ENCODE assay signal across 9 mouse cellular contexts in the genomic region with DNA sequence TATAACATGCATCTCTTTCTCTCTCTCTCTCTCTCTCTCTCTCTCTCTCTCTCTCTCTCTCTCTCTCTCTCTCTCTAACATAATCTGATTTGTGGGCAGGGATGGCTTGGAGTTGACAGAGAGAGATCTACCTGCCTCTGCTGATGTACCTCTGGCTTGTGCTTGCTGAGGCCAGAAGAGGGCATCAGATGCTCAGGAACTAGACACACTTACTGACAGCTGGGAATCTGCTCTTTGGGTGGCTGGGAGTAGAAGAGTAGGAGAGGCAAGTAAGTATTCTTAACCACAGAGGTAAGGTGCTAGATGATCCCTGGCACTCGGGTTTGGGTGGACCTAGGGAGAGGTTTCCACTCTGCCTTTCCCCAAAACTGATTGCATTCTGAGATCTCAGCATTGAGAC. TPM values are rescaled to one million over a fixed set of nuclear protein-coding genes. Genes with fewer than 3 reads are reported as not detected.
DNase-seq lines count a peak whose midpoint lies in the region; ATAC-seq and TF ChIP-seq lines count a peak whose summit lies in the region.
"Had no signal": no experiment of that assay in that cellular context is flagged by ENCODE, and none has a peak within 500 bp of the region (broad histone marks: within the 10 kb centered on the region; RNA-seq: fewer than 3 reads in every experiment).

No protein-coding gene starts in this region.

- 85% methylated on average over 1 of the region's 1 CpGs for WGBS in intestine, postnatal 0 days
- 85% methylated on average over 1 of the region's 1 CpGs for WGBS in intestine, embryonic 15.5 days
- WGBS in forebrain, embryonic 10.5 days: 75% methylated on average over 1 of the region's 1 CpGs
- 89% methylated on average over 1 of the region's 1 CpGs for WGBS in forebrain, postnatal 0 days

- H3K36me3 ChIP-seq in intestine, postnatal 0 days (ENCODE audit: control insufficient read depth, insufficient read depth): no peaks in the 10 kb centered on the region
- H3K36me3 ChIP-seq in intestine, embryonic 15.5 days: no peaks in the 10 kb centered on the region
- no peaks in the 10 kb centered on the region for H3K36me3 ChIP-seq in C2C12 (ENCODE audit: control insufficient read depth, insufficient read depth)
- H3K36me3 ChIP-seq in forebrain, embryonic 10.5 days (replicated peaks): peaks cover 7% of the 10 kb centered on the region; the same call in 1 of the 2 replicates
- no peaks in the 10 kb centered on the region for H3K36me3 ChIP-seq in forebrain, postnatal 0 days (ENCODE audit: insufficient read depth)
- H3K36me3 ChIP-seq: stomach, embryonic 15.5 days had no signal

- H3K79me3 ChIP-seq in C2C12 (ENCODE audit: low read depth): peaks cover 14% of the 10 kb centered on the region

- H3K4me1 ChIP-seq in intestine, postnatal 0 days (replicated peaks; ENCODE audit: control insufficient read depth, insufficient read depth, low read length): no peaks in the 10 kb centered on the region
- peaks cover 6% of the 10 kb centered on the region; the same call in 1 of the 2 replicates for H3K4me1 ChIP-seq in intestine, embryonic 15.5 days (replicated peaks)
- peaks cover 57% of the 10 kb centered on the region for H3K4me1 ChIP-seq in forebrain, embryonic 10.5 days
- H3K4me1 ChIP-seq in forebrain, postnatal 0 days (ENCODE audit: insufficient read depth): 0 out of 2 replicates have a peak, but pooled peaks cover 6% of the 10 kb centered on the region

- TF ChIP-seq CTCF in intestine, postnatal 0 days (IDR thresholded peaks at IDR 0.05; ENCODE audit: low read depth): peak; percentile 68
- peak; percentile 27 for TF ChIP-seq CTCF in C2C12 (IDR thresholded peaks at IDR 0.05; ENCODE audit: control insufficient read depth, insufficient read depth, insufficient read length)
- TF ChIP-seq CTCF in forebrain, postnatal 0 days (IDR thresholded peaks at IDR 0.05; ENCODE audit: low read depth): no peak; the same call in 1 of the 2 replicates

- no peak for ATAC-seq in intestine, postnatal 0 days
- ATAC-seq in intestine, embryonic 15.5 days: no peak
- ATAC-seq in forebrain, postnatal 0 days: no peak

- H3K9me3 ChIP-seq in intestine, postnatal 0 days (ENCODE audit: control insufficient read depth): no peaks in the 10 kb centered on the region
- no peaks in the 10 kb centered on the region for H3K9me3 ChIP-seq in intestine, embryonic 15.5 days
- no peaks in the 10 kb centered on the region for H3K9me3 ChIP-seq in forebrain, embryonic 10.5 days
- no peaks in the 10 kb centered on the region for H3K9me3 ChIP-seq in forebrain, postnatal 0 days (ENCODE audit: low read length)
- H3K9me3 ChIP-seq: stomach, embryonic 15.5 days had no signal

- no peak overlapping the region for H3K9ac ChIP-seq in intestine, postnatal 0 days (ENCODE audit: low read depth, low read length)
- H3K9ac ChIP-seq in intestine, embryonic 15.5 days: no peak overlapping the region
- no peak overlapping the region for H3K9ac ChIP-seq in forebrain, postnatal 0 days
- H3K9ac ChIP-seq: stomach, embryonic 15.5 days had no signal

- no peak overlapping the region for H3K4me3 ChIP-seq in intestine, postnatal 0 days (ENCODE audit: low read depth, low read length)
- H3K4me3 ChIP-seq in intestine, embryonic 15.5 days (replicated peaks): no peak overlapping the region
- H3K4me3 ChIP-seq in C2C12 (ENCODE audit: insufficient read depth, poor library complexity, severe bottlenecking): no peak overlapping the region
- H3K4me3 ChIP-seq in forebrain, embryonic 10.5 days: no peak overlapping the region
- no peak overlapping the region for H3K4me3 ChIP-seq in forebrain, postnatal 0 days (ENCODE audit: low read depth, low read length)
- H3K4me3 ChIP-seq: stomach, embryonic 15.5 days had no signal

- H3K4me2 ChIP-seq in intestine, postnatal 0 days (replicated peaks; ENCODE audit: low read depth): no peak overlapping the region
- no peak overlapping the region for H3K4me2 ChIP-seq in intestine, embryonic 15.5 days (replicated peaks)
- H3K4me2 ChIP-seq in forebrain, postnatal 0 days (ENCODE audit: low read depth): no peak overlapping the region
- H3K4me2 ChIP-seq: stomach, embryonic 15.5 days had no signal

- no peak overlapping the region for H3K27ac ChIP-seq in intestine, postnatal 0 days (ENCODE audit: low read depth, low read length)
- no peak overlapping the region for H3K27ac ChIP-seq in intestine, embryonic 15.5 days
- H3K27ac ChIP-seq in forebrain, embryonic 10.5 days: no peak overlapping the region
- no peak overlapping the region for H3K27ac ChIP-seq in forebrain, postnatal 0 days (ENCODE audit: low read depth, low read length)
- H3K27ac ChIP-seq: stomach, embryonic 15.5 days had no signal

- H3K27me3 ChIP-seq in intestine, postnatal 0 days (replicated peaks; ENCODE audit: control insufficient read depth, insufficient read depth, low read length): no peaks in the 10 kb centered on the region
- no peaks in the 10 kb centered on the region for H3K27me3 ChIP-seq in intestine, embryonic 15.5 days (replicated peaks)
- H3K27me3 ChIP-seq in C2C12 (ENCODE audit: control insufficient read depth, insufficient read depth, insufficient read length): no peaks in the 10 kb centered on the region
- H3K27me3 ChIP-seq in forebrain, embryonic 10.5 days (ENCODE audit: poor library complexity, severe bottlenecking): no peaks in the 10 kb centered on the region
- H3K27me3 ChIP-seq in forebrain, postnatal 0 days (ENCODE audit: insufficient read depth, low read length): no peaks in the 10 kb centered on the region
- H3K27me3 ChIP-seq: stomach, embryonic 15.5 days had no signal

- H3K79me2 ChIP-seq in C2C12 (ENCODE audit: control insufficient read depth, insufficient read depth): peaks cover 64% of the 10 kb centered on the region

- DNase-seq in ZHBTc4 (ENCODE audit: low read depth, low spot score): peak; percentile 55
- DNase-seq in lung, postnatal 36 days: peak; percentile 56
- no peak for DNase-seq in forebrain, embryonic 10.5 days (ENCODE audit: extremely low spot score, low spot score)
- no peak for DNase-seq in forebrain, postnatal 0 days
- no peak for DNase-seq in gastrocnemius, postnatal 10 days

- H3ac ChIP-seq in C2C12 (ENCODE audit: control insufficient read depth, insufficient read length, low read depth): no peak overlapping the region

TF ChIP-seq in C2C12, 6 proteins besides CTCF, POLR2A, EP300 and RAD21:
- TF ChIP-seq CEBPB (IDR thresholded peaks at IDR 0.05; ENCODE audit: low read depth) (no peak), USF1 (IDR thresholded peaks at IDR 0.05; ENCODE audit: low read depth) (no peak), FOSL1 (IDR thresholded peaks at IDR 0.05; ENCODE audit: insufficient read depth, low read length, poor library complexity, severe bottlenecking) (no peak), MYOG (IDR thresholded peaks at IDR 0.05; ENCODE audit: control insufficient read depth, extremely low read depth, insufficient read length) (no peak), MAX (IDR thresholded peaks at IDR 0.05) (no peak), MYOD1 (IDR thresholded peaks at IDR 0.05; ENCODE audit: control insufficient read depth, insufficient read length, low read depth) (no peak)

RNA-seq across cellular contexts. Expression of a gene that starts 29.5 kb away (rescaled TPM):
- 6.6 and 6.8 TPM in 2 replicates for polyA plus RNA-seq in intestine, postnatal 0 days (2015; fragmentation: Nextera tagmentation; extraction: Ambion mirVana)
- 23.1 and 24.8 TPM in 2 replicates for polyA plus RNA-seq in intestine, embryonic 15.5 days (2015; fragmentation: Nextera tagmentation; extraction: Ambion mirVana)
- polyA plus RNA-seq in C2C12 (2012; fragmentation: generic; extraction: Trizol): 3.1 TPM
- polyA plus RNA-seq in forebrain, embryonic 10.5 days (2016; fragmentation: Nextera tagmentation; extraction: Ambion mirVana): 65.0 and 71.0 TPM in 2 replicates
- 20.2 and 22.2 TPM in 2 replicates for total RNA-seq in forebrain, postnatal 0 days (2014; rRNA removed)
- 8.9 and 16.5 TPM in 2 replicates for polyA plus RNA-seq in forebrain, postnatal 0 days (2015; fragmentation: Nextera tagmentation; extraction: Ambion mirVana)
- 10 to 100 TPM; 51.7 to 61.3 TPM for total RNA-seq in gastrocnemius, postnatal 10 days (2021)

Comparison
In these comparisons a context has a peak if more than half of its experiments do, and no peak if none do; other contexts are left out.
1. DNase-seq: peak in ZHBTc4 (single experiment) and lung, postnatal 36 days (single experiment); none in forebrain, embryonic 10.5 days (single experiment), forebrain, postnatal 0 days (single experiment) and gastrocnemius, postnatal 10 days (single experiment).